Mouse (Mus musculus): ENCODE measurements around the gene Vmn1r178. TPM values are rescaled to one million over a fixed set of nuclear protein-coding genes. Genes with fewer than 3 reads are reported as not detected.

The Vmn1r178 gene
- total RNA-seq (2023), result not detected

GRCm38 (mm10) chr7:23891709-23892108, at the start of gene Vmn1r178:
Gene Vmn1r178, plus strand, starts transcription at chr7:23892009.

GRCm38 (mm10) chr7:23866349-23866748, 25.5 kb upstream of the Vmn1r178 start, which contains the start of gene Vmn1r177:
Gene Vmn1r177, minus strand, starts transcription at chr7:23866449.

GRCm38 (mm10) chr7:23926678-23927077, 34.9 kb downstream of the Vmn1r178 start, which contains the start of gene Vmn1r179:
Gene Vmn1r179, plus strand, starts transcription at chr7:23926978.

Other genes starting within 250 kb of the Vmn1r178 start
- not detected for gene Vmn1r172, start 233.7 kb upstream of the Vmn1r178 start, total RNA-seq (2023)
- gene Vmn1r173, start 191.3 kb upstream of the Vmn1r178 start, total RNA-seq (2023), result not detected
- gene Vmn1r174, start 139.7 kb upstream of the Vmn1r178 start, total RNA-seq (2023), result not detected
- not detected for gene Vmn1r175, start 81.4 kb upstream of the Vmn1r178 start, total RNA-seq (2023)
- not detected for gene Vmn1r176, start 54.6 kb upstream of the Vmn1r178 start, total RNA-seq (2023)
- gene Vmn1r177, start 25.6 kb upstream of the Vmn1r178 start, total RNA-seq (2023), result not detected
- gene Vmn1r179, start 35.0 kb downstream of the Vmn1r178 start, total RNA-seq (2023), result not detected
- gene Vmn1r180, start 58.6 kb downstream of the Vmn1r178 start, total RNA-seq (2023), result not detected
- not detected for gene Vmn1r181, start 82.6 kb downstream of the Vmn1r178 start, total RNA-seq (2023)
- not detected for gene V1rd19, start 109.7 kb downstream of the Vmn1r178 start, total RNA-seq (2023)
- gene Vmn1r183, start 161.2 kb downstream of the Vmn1r178 start, total RNA-seq (2023), result not detected
- gene Zfp180, start 189.9 kb downstream of the Vmn1r178 start, total RNA-seq (2023), result 32.1 TPM
- gene Zfp112, start 220.3 kb downstream of the Vmn1r178 start, total RNA-seq (2023), result 2.5 TPM
- gene Zfp235, start 242.2 kb downstream of the Vmn1r178 start, total RNA-seq (2023), result 6.9 TPM

Data from CD4-positive naive resting alpha-beta T cell, adult 57 days (primary cell).